ENCODE assay signal across 13 mouse cellular contexts in the genomic region with DNA sequence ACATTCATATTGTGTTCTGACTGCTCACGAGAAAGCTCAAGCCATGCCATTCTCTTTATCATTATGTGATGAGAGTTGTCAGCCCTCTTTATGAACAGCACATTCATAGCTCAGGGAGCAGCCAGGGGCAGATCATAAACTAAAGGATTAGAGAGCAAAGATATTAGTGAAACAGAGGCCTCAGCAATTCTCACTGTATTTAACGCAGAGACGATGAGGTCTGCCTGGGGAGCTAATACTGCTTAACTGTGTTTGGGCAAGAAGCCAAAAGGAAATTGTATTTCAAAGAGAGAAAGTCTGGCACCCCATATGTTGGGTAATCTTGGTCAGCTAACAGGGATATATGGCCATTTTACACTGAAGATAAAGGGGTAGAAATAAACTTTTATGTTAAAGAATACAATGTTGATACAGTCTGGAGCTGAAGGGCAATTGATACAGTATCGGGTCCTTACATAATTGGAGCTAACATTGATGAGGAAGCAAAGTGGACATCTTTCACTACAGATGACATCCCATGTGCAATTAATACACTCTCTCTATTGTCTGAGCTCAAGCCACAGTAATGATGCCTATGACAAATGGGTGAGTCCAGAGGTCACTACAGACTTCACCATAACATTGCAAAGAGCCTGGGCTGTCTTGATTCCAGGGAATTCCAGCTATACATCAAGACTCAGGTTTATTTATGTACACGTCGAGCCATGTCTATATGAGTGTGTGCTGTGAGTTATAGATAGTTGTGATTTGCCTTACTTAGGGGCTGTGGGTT.
DNase-seq lines count a peak whose midpoint lies in the region; ATAC-seq lines count a peak whose summit lies in the region.
"Had no signal": no experiment of that assay in that cellular context is flagged by ENCODE, and none has a peak within 500 bp of the region (broad histone marks: within the 10 kb centered on the region; RNA-seq: fewer than 3 reads in every experiment).

No protein-coding gene starts in this region.

- H3K27me3 ChIP-seq in heart, embryonic 13.5 days (replicated peaks), result no peaks in the 10 kb centered on the region
- no peaks in the 10 kb centered on the region for H3K27me3 ChIP-seq in hindbrain, embryonic 13.5 days
- no peaks in the 10 kb centered on the region for H3K27me3 ChIP-seq in midbrain, embryonic 15.5 days (replicated peaks)
- H3K27me3 ChIP-seq: embryonic facial prominence, embryonic 13.5 days had no signal

- peaks cover 25% of the 10 kb centered on the region; the same call in 1 of the 2 replicates for H3K4me1 ChIP-seq in heart, embryonic 13.5 days
- H3K4me1 ChIP-seq in hindbrain, embryonic 13.5 days (replicated peaks), result peaks cover 12% of the 10 kb centered on the region
- peaks cover 6% of the 10 kb centered on the region for H3K4me1 ChIP-seq in midbrain, embryonic 15.5 days

- no peak overlapping the region for H3K4me3 ChIP-seq in heart, embryonic 13.5 days
- no peak overlapping the region for H3K4me3 ChIP-seq in hindbrain, embryonic 13.5 days
- H3K4me3 ChIP-seq in midbrain, embryonic 15.5 days, result no peak overlapping the region
- H3K4me3 ChIP-seq: embryonic facial prominence, embryonic 13.5 days had no signal

- H3K4me2 ChIP-seq in heart, embryonic 13.5 days, result no peak overlapping the region
- no peak overlapping the region for H3K4me2 ChIP-seq in hindbrain, embryonic 13.5 days
- no peak overlapping the region for H3K4me2 ChIP-seq in midbrain, embryonic 15.5 days
- H3K4me2 ChIP-seq: embryonic facial prominence, embryonic 13.5 days had no signal

- WGBS in heart, embryonic 13.5 days, result 60% methylated on average over 6 of the region's 6 CpGs
- 60% methylated on average over 6 of the region's 6 CpGs for whole genome bisulfite sequencing in hindbrain, embryonic 13.5 days
- WGBS in midbrain, embryonic 15.5 days, result 56% methylated on average over 6 of the region's 6 CpGs

- no peak for ATAC-seq in heart, embryonic 13.5 days (ENCODE audit: extremely low read depth, insufficient number of reproducible peaks, low FRiP score, low TSS enrichment)
- peak; percentile 78 for ATAC-seq in hindbrain, embryonic 13.5 days (ENCODE audit: low FRiP score)
- ATAC-seq in midbrain, embryonic 15.5 days (replicated peaks), result peak; percentile 69

- no peak overlapping the region for H3K9ac ChIP-seq in heart, embryonic 13.5 days
- no peak overlapping the region for H3K9ac ChIP-seq in hindbrain, embryonic 13.5 days
- no peak overlapping the region for H3K9ac ChIP-seq in midbrain, embryonic 15.5 days
- H3K9ac ChIP-seq: embryonic facial prominence, embryonic 13.5 days had no signal

- H3K27ac ChIP-seq in heart, embryonic 13.5 days (replicated peaks), result 0 out of 2 replicates have a peak overlapping the region, but pooled peaks have one; percentile 8
- no peak overlapping the region for H3K27ac ChIP-seq in hindbrain, embryonic 13.5 days
- H3K27ac ChIP-seq in midbrain, embryonic 15.5 days, result no peak overlapping the region
- H3K27ac ChIP-seq: embryonic facial prominence, embryonic 13.5 days; macrophage had no signal

- no peaks in the 10 kb centered on the region for H3K36me3 ChIP-seq in heart, embryonic 13.5 days
- H3K36me3 ChIP-seq in hindbrain, embryonic 13.5 days, result no peaks in the 10 kb centered on the region
- H3K36me3 ChIP-seq in midbrain, embryonic 15.5 days (replicated peaks), result no peaks in the 10 kb centered on the region
- H3K36me3 ChIP-seq: embryonic facial prominence, embryonic 13.5 days had no signal

- no peak for DNase-seq in heart, adult 11 months
- peak; percentile 33 for DNase-seq in MN1 (ENCODE audit: low spot score)
- no peak for DNase-seq in ovary, postnatal 14 days (ENCODE audit: low spot score)
- DNase-seq in c-Kit-positive CD71-positive TER-119-positive erythroid progenitor cells, embryonic 14.5 days (ENCODE audit: low spot score), result no peak
- no peak for DNase-seq in urinary bladder, adult 18-20 months (ENCODE audit: low spot score in 2 of 2)
- DNase-seq: adrenal gland, postnatal 14 days; cerebellum, adult 9-11 months; spleen, adult 18-20 months had no signal

- no peaks in the 10 kb centered on the region for H3K9me3 ChIP-seq in heart, embryonic 13.5 days
- H3K9me3 ChIP-seq in hindbrain, embryonic 13.5 days, result no peaks in the 10 kb centered on the region
- no peaks in the 10 kb centered on the region for H3K9me3 ChIP-seq in midbrain, embryonic 15.5 days
- H3K9me3 ChIP-seq: embryonic facial prominence, embryonic 13.5 days had no signal
